Mouse (Mus musculus) C2C12 (cell line): ENCODE measurements at regions not wholly inside any gene's neighbourhood (a gene's known extent, or its start where the extent isn't known, plus 50 kb on each side); places are given as distances from the start of the nearest gene placed in this dataset.

Experiments
- H3K27me3 ChIP-seq: one replicate; pipeline ENCODE4 v1.6.1; 2011; ENCODE audit not compliant: control insufficient read depth, insufficient read depth, insufficient read length
- H3K36me3 ChIP-seq: one replicate; pipeline ENCODE4 v1.6.1; 2011; ENCODE audit not compliant: control insufficient read depth, insufficient read depth
- H3K4me3 ChIP-seq: one replicate; pipeline ENCODE4 v1.5.1; 2011; ENCODE audit warnings: mild to moderate bottlenecking, control low read depth; ENCODE audit not compliant: poor library complexity, insufficient read depth, severe bottlenecking
- H3K79me2 ChIP-seq: one replicate; pipeline ENCODE4 v1.6.1; 2011; ENCODE audit not compliant: control insufficient read depth, insufficient read depth
- H3K79me3 ChIP-seq: one replicate; pipeline ENCODE4 v1.6.1; 2011; ENCODE audit warnings: low read depth, control low read depth
- H3ac ChIP-seq: one replicate; pipeline ENCODE3; 2011; ENCODE audit warnings: low read depth; ENCODE audit not compliant: control insufficient read depth, insufficient read length
- CEBPB ChIP-seq: IDR thresholded peaks from one replicate; pipeline ENCODE4 v1.6.1; 2011; ENCODE audit warnings: low read depth, mild to moderate bottlenecking, control low read depth, moderate library complexity
- CTCF ChIP-seq: IDR thresholded peaks from one replicate; pipeline ENCODE4 v1.5.1; 2011; ENCODE audit not compliant: control insufficient read depth, insufficient read depth, insufficient read length
- FOSL1 ChIP-seq: IDR thresholded peaks from one replicate; pipeline ENCODE4 v1.8.0; 2011; ENCODE audit warnings: mild to moderate bottlenecking, low read length; ENCODE audit not compliant: poor library complexity, insufficient read depth, severe bottlenecking
- MAX ChIP-seq: IDR thresholded peaks from one replicate; pipeline ENCODE4 v1.6.1; 2011; ENCODE audit warnings: mild to moderate bottlenecking, control low read depth
- MYOD1 ChIP-seq: IDR thresholded peaks from one replicate; pipeline ENCODE4 v1.6.1; 2011; ENCODE audit warnings: low read depth; ENCODE audit not compliant: control insufficient read depth, insufficient read length
- MYOG ChIP-seq: IDR thresholded peaks from one replicate; pipeline ENCODE4 v1.6.1; 2011; ENCODE audit not compliant: control insufficient read depth, insufficient read length; ENCODE audit errors: extremely low read depth
- USF1 ChIP-seq: IDR thresholded peaks from one replicate; pipeline ENCODE4 v1.6.1; 2011; ENCODE audit warnings: low read depth, mild to moderate bottlenecking, control low read depth, moderate library complexity

GRCm38 (mm10) chr5:132707531-132707930 is 164.4 kb upstream of the Auts2 start:
- Histone ChIP-seq H3K79me2 (no peaks in the 10 kb centered on the region), H3ac (no peak overlapping the region), H3K27me3 (no peaks in the 10 kb centered on the region), H3K36me3 (no peaks in the 10 kb centered on the region), H3K79me3 (no peaks in the 10 kb centered on the region), H3K4me3 (no peak overlapping the region)
- TF ChIP-seq MYOG (no peak), CTCF (no peak), FOSL1 (no peak), MYOD1 (no peak), CEBPB (no peak), USF1 (no peak), MAX (no peak)

DNA sequence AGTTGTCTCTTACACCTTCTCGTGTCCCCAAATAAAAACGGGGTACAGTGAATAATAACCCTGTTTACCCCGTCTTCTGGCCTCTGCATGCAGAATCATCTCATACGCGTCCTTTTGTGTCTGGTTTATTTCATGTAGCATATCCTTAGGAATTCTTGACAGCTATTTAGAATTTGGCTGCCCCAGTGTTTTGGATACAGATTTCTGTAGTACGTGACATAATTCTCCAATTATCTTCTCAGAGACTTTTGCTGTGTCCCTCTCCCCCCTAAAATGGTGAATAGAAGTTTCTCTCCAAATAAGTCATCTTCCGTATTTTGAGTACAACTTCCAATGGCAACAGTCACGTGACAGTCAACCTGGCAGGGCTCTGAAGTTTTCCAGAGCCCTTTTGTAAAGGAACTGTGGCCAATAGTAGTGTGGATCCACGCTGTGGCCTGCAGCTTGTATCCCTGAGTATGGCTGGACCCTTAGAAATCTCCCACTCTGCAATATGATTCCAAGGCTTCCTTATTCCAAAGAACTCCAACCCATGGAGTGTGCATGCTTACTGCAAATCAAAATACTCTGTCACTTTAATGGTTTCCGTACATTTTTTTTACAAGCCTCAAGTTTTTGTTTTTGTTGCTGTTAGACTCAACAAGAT is 160.4 kb upstream of the Auts2 start:
- Histone ChIP-seq H3K27me3 (no peaks in the 10 kb centered on the region), H3K79me3 (no peaks in the 10 kb centered on the region), H3K36me3 (no peaks in the 10 kb centered on the region), H3ac (no peak overlapping the region), H3K4me3 (no peak overlapping the region), H3K79me2 (no peaks in the 10 kb centered on the region)
- TF ChIP-seq MYOG (no peak), FOSL1 (no peak), MAX (no peak), USF1 (no peak), CEBPB (no peak), CTCF (no peak)

DNA sequence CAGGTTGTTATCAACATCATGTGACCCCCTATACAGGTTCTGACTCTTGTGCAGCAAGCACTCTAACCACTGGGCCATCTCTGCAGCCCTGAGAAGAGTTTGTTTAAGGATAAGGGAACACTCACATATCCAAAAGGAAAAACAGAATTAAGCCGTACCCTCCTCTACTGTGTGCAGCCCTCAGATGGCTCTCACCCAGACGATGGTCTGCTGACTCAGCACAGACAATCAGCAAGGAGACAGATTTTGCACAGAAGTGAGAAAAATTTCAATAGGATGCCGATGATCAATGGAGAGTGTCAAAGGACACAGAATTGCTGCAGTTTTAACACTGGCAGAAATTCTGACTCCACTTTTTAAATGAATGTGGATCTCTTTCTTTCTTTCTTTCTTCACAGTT is 159.4 kb upstream of the Auts2 start:
- Histone ChIP-seq H3K79me3 (no peaks in the 10 kb centered on the region), H3K79me2 (no peaks in the 10 kb centered on the region), H3ac (no peak overlapping the region), H3K36me3 (no peaks in the 10 kb centered on the region), H3K27me3 (no peaks in the 10 kb centered on the region), H3K4me3 (no peak overlapping the region)
- TF ChIP-seq CTCF (no peak), MYOD1 (no peak), FOSL1 (no peak), MYOG (no peak), USF1 (no peak), CEBPB (no peak), MAX (no peak)

GRCm38 (mm10) chr5:132690784-132691183 is 147.6 kb upstream of the Auts2 start:
- Histone ChIP-seq H3K27me3 (no peaks in the 10 kb centered on the region), H3K79me3 (no peaks in the 10 kb centered on the region), H3K36me3 (no peaks in the 10 kb centered on the region), H3ac (no peak overlapping the region), H3K79me2 (no peaks in the 10 kb centered on the region), H3K4me3 (no peak overlapping the region)
- TF ChIP-seq MYOD1 (no peak), MAX (no peak), FOSL1 (no peak), CEBPB (no peak), MYOG (no peak), USF1 (no peak)

DNA sequence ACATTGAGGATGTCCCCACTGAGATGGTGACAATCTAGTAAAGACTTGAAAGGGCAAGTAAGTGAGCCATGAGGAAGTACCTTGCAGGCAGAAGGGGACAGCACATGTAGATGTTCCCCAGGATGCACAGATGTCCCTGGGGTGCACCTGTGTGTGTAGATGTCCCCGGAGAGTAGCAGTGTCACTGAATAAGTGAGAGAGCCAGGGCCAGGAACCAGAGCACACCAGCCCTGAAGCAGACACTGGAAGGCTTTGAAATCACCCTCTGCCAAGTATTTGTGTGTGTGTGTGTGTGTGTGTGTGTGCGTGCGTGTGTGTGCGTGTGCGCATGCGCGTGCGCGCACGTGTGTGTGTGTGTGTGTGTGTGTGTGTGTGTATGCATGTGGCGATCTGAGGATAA is 132.1 kb upstream of the Auts2 start:
- no peaks in the 10 kb centered on the region for H3K79me2 ChIP-seq
- no peaks in the 10 kb centered on the region for H3K27me3 ChIP-seq
- no peak overlapping the region for H3K4me3 ChIP-seq
- H3ac ChIP-seq, result no peak overlapping the region
- no peaks in the 10 kb centered on the region for H3K36me3 ChIP-seq
- no peaks in the 10 kb centered on the region for H3K79me3 ChIP-seq
- TF ChIP-seq FOSL1 (no peak), MYOG (no peak), CEBPB (no peak), MAX (no peak), USF1 (no peak), CTCF (no peak), MYOD1 (no peak)
